Mouse (Mus musculus): ENCODE data around the gene Gm19426. TPM values are rescaled to one million over a fixed set of nuclear protein-coding genes. Genes with fewer than 3 reads are reported as not detected.

Gm19426 gene
- under 1 TPM in 1 of 4 experiments, not detected in 3; 0.60 TPM for total RNA-seq (2022)

DNA sequence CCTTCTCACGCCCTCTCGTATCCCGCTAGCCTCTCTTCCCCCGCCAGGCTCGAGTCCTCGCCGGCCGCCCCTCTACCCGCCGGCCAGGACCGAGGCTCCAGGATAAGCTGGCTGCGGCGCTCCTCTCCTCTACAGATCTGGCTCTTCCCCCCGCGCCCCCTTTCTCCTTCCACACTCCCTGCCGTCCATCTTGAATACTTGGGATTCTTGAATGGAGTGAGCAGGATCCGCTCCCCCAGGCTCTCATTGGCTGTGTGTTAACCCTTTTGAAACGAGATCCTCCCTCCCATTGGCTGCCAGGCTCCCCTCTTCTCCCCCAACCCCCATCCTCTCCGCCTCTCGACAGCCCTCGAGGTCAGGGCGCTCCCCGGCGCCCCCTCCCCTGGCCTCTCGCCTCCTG lies at the start of gene Gm19426:
Gm19426 (minus strand) TSS at position 95 of the 400 bp plus-strand sequence.
- peak in 1 of 2 experiments; percentile 41 for DNase-seq (ENCODE audit: low spot score in 2 of 2)

GRCm38 (mm10) chr2:84793154-84793553 lies 49.7 kb upstream of the Gm19426 start:
- DNase-seq (ENCODE audit: low spot score in 2 of 2) = no peak

- no peak for DNase-seq (ENCODE audit: low spot score in 2 of 2)
Measured at GRCm38 (mm10) chr2:84792516-84792915, 49.1 kb upstream of the Gm19426 start.

DNA sequence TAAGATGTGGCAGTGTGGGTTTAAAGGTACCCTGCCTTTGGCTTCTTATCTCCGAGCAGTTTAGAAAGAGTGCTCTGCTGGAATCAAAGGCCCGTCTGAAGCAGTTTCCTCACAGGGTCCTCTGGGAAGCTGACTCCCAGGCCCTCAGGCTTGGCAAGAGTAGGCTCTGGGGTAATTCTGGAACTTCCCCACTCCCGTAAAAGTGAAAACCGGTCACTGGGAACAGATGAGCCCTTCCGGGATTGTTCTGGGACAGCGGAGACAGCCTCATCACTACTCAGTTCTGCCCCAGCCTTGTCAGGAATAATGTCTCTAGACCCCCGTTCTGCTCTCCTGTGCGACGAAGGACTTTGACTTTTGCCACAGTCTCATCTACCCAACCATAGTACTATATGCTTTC lies 47.0 kb upstream of the Gm19426 start:
- no peak for DNase-seq (ENCODE audit: low spot score in 2 of 2)

GRCm38 (mm10) chr2:84788316-84788715 lies 44.9 kb upstream of the Gm19426 start:
- no peak for DNase-seq (ENCODE audit: low spot score in 2 of 2)

GRCm38 (mm10) chr2:84783840-84784566 lies 40.5 kb upstream of the Gm19426 start:
- no peak for DNase-seq (ENCODE audit: low spot score in 2 of 2)

DNA sequence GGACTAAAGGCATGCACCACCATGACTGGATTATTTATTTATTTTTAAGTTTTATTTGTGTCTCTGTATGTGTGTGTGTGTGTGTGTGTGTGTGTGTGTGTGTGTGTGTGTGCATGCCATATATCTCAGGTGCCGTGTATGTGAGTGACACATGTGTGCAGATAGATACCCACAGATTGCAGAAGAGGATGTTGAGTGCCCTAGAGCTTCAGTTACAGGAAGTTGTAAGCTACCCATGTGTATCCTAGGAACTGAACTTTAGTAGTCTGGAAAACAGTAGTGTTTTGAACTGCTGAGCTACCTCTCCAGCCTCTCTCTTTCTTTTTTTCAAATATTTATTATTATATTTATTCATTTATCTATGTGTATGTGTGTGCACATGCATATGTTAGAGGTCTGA lies 39.9 kb upstream of the Gm19426 start:
- DNase-seq (ENCODE audit: low spot score in 2 of 2) = no peak

DNA sequence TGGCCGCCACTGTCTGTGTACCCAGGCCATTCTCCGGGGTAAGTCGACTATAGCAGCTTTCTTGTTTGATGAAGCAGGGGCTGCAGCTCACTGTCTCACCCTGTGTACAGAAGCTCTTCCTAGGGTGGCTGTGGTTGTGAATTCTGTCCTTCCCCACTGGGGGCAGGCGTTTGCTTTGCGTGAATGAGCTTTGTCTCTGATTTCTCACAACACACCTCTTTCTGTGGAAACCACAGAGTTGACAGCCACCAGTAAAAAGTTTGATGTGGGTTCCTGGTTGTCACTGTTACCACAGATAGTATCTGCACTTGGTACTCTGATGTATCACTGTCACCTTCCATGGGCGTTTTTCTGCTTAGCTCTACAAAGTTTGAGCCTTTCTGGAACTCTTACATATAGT lies 35.8 kb upstream of the Gm19426 start:
- DNase-seq (ENCODE audit: low spot score in 2 of 2) = no peak

GRCm38 (mm10) chr2:84777706-84778105 lies 34.3 kb upstream of the Gm19426 start:
- DNase-seq (ENCODE audit: low spot score in 2 of 2) = no peak

GRCm38 (mm10) chr2:84775665-84776064 lies 32.2 kb upstream of the Gm19426 start:
- peak in 1 of 2 experiments; percentile 41 for DNase-seq (ENCODE audit: low spot score in 2 of 2)

GRCm38 (mm10) chr2:84775241-84775640 lies 31.8 kb upstream of the Gm19426 start, which contains the start of gene Serping1:
TSS of gene Serping1 (minus strand) at chr2:84775444.
- no peak for DNase-seq (ENCODE audit: low spot score in 2 of 2)

DNA sequence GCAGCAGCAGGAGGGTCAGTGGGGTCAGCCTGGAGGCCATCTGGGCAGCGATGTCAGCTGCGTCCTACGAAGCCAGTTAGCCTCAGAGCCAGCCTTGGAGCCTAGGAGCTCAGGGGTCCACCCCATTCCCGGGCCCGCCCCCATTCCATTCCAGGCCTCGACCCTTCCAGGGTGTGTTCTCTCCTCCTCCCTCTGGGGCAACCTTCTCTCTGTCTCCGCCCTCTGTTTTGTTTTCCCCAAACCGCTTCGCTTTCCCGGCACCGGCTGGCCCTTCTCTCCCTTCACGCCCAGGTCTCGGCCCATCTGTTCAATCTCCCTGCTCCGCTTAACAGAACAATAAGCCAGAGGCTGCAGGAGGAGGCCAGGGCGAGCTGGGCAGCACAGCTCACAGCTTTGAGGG lies 31.3 kb upstream of the Gm19426 start:
- peak; percentile 66 to 81 for DNase-seq (ENCODE audit: low spot score in 2 of 2)

- no peak for DNase-seq (ENCODE audit: low spot score in 2 of 2)
Measured at GRCm38 (mm10) chr2:84773195-84773594, 29.7 kb upstream of the Gm19426 start.

GRCm38 (mm10) chr2:84772454-84772853 lies 29.0 kb upstream of the Gm19426 start:
- DNase-seq (ENCODE audit: low spot score in 2 of 2) = no peak

GRCm38 (mm10) chr2:84770501-84770900 lies 27.0 kb upstream of the Gm19426 start:
- DNase-seq (ENCODE audit: low spot score in 2 of 2) = peak; percentile 17 to 45

DNA sequence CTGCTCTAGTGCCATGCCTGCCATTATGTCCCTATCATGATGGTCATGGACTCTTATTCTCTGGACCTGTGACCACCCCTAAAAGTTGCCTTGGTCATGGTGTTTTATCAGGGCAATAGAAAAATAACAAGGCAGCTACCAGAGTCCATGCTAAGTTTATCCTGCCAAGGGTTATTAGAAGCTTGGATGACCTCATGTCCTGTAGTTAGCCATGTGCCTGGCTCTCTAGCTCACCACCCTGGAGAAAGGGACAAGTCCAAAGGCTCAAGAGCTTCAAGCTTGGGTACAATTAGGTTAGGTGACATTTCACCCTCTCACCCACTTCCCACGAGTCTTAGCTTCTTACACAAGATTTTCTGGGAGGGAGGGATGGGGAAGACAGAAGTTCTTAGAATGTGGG lies 19.4 kb upstream of the Gm19426 start:
- DNase-seq (ENCODE audit: low spot score in 2 of 2) = no peak

GRCm38 (mm10) chr2:84762295-84762694 lies 18.8 kb upstream of the Gm19426 start:
- DNase-seq (ENCODE audit: low spot score in 2 of 2) = no peak

DNA sequence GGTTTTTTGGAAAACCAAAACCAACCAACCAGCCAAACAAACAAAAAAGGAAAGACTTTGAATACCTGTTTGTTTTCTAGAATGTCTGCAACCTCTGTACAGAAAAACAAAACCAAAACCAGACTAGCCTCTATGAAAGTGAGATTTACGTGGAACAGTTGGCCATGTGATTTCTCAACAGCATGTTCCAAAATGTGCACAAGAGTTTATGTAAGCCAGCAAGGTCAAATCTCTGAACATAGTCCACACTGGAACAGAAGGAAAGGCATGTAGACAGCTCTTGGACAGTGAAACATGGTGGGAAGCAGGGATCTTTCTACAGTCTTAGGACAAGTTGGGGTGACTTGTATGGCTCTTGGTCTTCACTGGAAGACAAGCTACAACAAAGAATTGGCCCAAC lies 18.4 kb upstream of the Gm19426 start:
- DNase-seq (ENCODE audit: low spot score in 2 of 2) = no peak

- no peak for DNase-seq (ENCODE audit: low spot score in 2 of 2)
Measured at GRCm38 (mm10) chr2:84761309-84761708, 17.9 kb upstream of the Gm19426 start.

- no peak for DNase-seq (ENCODE audit: low spot score in 2 of 2)
Measured at GRCm38 (mm10) chr2:84760777-84761176, 17.3 kb upstream of the Gm19426 start.

GRCm38 (mm10) chr2:84758542-84759127 lies 15.2 kb upstream of the Gm19426 start:
- no peak for DNase-seq (ENCODE audit: low spot score in 2 of 2)

DNA sequence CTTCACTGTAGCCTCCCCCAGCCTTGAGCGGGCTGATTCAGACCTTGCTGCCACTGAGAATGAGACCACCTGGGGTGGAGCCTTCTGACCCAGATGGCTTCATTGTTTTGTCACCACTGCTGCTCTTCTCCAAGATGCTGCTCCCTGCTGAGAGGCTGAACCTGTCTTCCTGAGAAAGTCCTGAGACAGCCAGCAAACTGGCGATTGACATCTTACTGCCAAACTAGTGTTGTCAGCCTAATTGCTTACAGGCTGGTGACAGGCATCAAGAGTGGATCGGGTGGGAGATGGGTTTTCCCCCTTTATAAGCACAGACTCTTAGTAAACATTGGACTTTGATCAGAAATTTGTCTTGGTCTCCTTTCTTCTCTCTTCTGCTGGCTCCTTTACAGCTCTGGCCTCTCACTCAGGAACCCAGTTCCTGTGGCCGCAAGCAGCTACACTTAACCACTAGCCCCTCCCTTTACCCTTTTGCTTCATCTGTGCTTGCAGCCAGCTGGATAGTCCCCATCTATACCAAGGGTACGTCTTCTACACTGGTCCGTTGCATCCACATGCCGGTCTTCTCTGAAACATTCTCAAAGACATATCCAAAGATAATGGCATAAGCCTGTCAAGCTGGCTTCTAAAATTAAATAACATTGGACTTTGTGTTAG lies 13.7 kb upstream of the Gm19426 start:
- DNase-seq (ENCODE audit: low spot score in 2 of 2) = no peak

DNA sequence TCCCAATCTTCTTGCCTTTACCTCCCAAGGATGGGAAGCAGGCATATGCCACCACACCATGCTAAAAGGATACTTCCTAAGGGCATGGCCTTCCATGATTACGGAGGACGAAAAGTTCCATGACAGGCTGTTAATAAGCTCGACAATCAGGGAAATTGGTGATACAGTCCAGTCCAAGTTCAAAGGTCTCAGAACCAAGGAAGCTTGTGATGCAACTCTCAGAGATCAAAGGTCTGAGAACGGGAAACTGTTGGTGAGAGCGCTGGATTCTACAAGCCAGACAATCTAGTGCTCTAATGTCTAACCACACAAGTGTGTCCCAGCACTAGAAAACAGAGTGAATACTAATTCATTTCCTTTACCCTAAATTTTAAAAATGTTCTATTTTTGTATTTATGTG lies 12.8 kb upstream of the Gm19426 start:
- no peak for DNase-seq (ENCODE audit: low spot score in 2 of 2)

All from gastrocnemius, adult 8-10 months (tissue).